Mouse (Mus musculus): ENCODE results near the gene Gm10197.

DNA sequence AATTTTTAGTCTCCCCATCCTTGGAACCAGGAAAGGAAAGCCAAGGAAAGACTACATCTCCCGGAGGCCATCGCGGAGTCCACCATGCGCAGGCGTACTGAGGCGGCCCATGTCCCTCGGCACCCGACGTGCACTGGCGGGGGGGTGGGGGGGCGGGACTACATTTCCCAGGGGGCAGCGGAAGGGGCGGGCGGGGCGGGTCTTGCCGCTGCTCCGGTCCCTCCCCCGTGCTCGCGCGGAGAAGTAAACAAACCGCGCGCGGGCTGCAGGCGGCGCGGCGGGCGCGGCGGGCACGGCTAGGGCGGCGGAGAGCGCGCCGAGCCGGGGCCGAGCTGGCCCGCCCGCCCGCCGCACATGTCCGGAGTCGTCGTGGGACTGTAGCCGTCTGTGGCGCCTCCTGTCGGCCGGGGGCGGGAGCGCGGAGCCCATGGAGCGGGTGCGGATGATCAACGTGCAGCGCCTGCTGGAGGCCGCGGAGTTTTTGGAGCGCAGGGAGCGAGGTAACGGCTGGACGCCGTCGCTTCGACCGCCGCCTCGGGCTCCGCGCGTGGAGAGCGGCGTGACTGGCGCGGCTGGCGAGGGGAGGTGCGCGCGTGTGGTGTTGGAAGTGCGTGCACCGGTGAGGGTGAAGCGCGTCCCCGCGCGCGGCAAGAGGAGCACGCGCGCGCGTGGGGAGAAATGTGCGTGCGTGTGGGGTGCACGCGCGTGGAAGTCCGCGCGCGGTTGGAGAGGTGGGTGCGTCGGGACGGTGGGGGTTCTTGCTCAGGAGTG lies 42.2 kb downstream of the Gm10197 start:
- TF ChIP-seq POLR2A (IDR thresholded peaks at IDR 0.05; ENCODE audit: control insufficient read depth, low read depth, low read length) = no peak
- peak; percentile 52; the same call in 1 of the 2 replicates for TF ChIP-seq CTCF (IDR thresholded peaks at IDR 0.05; ENCODE audit: control insufficient read depth, insufficient read depth, insufficient replicate concordance, low read depth, low read length)

All from testis, adult 2 months (tissue).